Comparison of ENCODE assay signal across 28 mouse cellular contexts in the genomic region with DNA sequence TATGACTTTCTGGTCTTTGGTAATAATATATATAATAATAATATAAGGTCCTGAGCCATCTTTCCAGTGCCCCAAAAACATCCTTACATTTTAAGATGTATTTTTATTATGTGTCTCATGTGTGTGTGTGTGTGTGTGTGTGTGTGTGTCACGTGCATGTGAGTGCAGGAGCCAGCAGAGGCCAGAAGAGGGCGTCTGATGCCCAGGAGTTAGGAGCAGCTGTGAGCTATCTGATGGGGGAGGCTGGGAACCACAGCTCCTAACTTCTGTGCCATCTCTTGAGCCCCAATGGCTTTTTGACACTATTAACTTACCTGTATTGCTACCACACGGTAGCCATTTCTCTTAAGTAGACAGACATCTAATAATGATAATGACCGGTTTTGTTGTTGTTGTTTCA. TPM values are rescaled to one million over a fixed set of nuclear protein-coding genes. Genes with fewer than 3 reads are reported as not detected.
DNase-seq lines count a peak whose midpoint lies in the region; ATAC-seq and TF ChIP-seq lines count a peak whose summit lies in the region.
"Had no signal": no experiment of that assay in that cellular context is flagged by ENCODE, and none has a peak within 500 bp of the region (broad histone marks: within the 10 kb centered on the region; RNA-seq: fewer than 3 reads in every experiment).

No protein-coding gene starts in this region.

- peaks cover 11 to 12% of the 10 kb centered on the region in 2 experiments for H3K4me1 ChIP-seq in liver, embryonic 14.5 days (replicated peaks; ENCODE audit: control insufficient read depth in 2 of 2, insufficient read depth in 2 of 2, low read length in 1 of 2)
- H3K4me1 ChIP-seq in liver, embryonic 11.5 days (replicated peaks; ENCODE audit: control insufficient read depth, insufficient read depth, low read length), result peaks cover 7% of the 10 kb centered on the region
- peaks cover 14% of the 10 kb centered on the region for H3K4me1 ChIP-seq in E14TG2a.4 (replicated peaks; ENCODE audit: low read depth, low read length)
- H3K4me1 ChIP-seq in MEL (ENCODE audit: control insufficient read depth in 1 of 2, insufficient read depth in 2 of 2, low read length in 2 of 2), result peaks cover 7 to 9% of the 10 kb centered on the region in 2 experiments
- H3K4me1 ChIP-seq in small intestine, adult 2 months (ENCODE audit: control insufficient read depth, insufficient read depth, insufficient read length, low read length), result peaks cover 6% of the 10 kb centered on the region; the same call in 1 of the 2 replicates
- H3K4me1 ChIP-seq: hindbrain, embryonic 12.5 days had no signal

- no peak overlapping the region for H3K27ac ChIP-seq in liver, embryonic 14.5 days
- H3K27ac ChIP-seq in liver, embryonic 11.5 days (ENCODE audit: low read depth, low read length), result no peak overlapping the region
- no peak overlapping the region for H3K27ac ChIP-seq in MEL (ENCODE audit: control insufficient read depth, low read depth, low read length)
- no peak overlapping the region for H3K27ac ChIP-seq in small intestine, adult 2 months (ENCODE audit: insufficient read depth, low read depth, low read length)
- H3K27ac ChIP-seq: embryonic facial prominence, embryonic 10.5 days; forebrain, embryonic 13.5 days; gastrocnemius, adult 2 months; heart, embryonic 13.5 days; hindbrain, embryonic 12.5 days had no signal

- H3K9me3 ChIP-seq in liver, embryonic 14.5 days (ENCODE audit: control insufficient read depth, low read length), result no peaks in the 10 kb centered on the region
- no peaks in the 10 kb centered on the region for H3K9me3 ChIP-seq in liver, embryonic 11.5 days (ENCODE audit: control insufficient read depth, low read length)
- H3K9me3 ChIP-seq in E14TG2a.4 (ENCODE audit: low read length) (peaks cover 3% of the 10 kb centered on the region; the same call in 1 of the 2 replicates), MEL (replicated peaks; ENCODE audit: insufficient read depth, low read length) (no peaks in the 10 kb centered on the region)
- H3K9me3 ChIP-seq: embryonic facial prominence, embryonic 10.5 days; forebrain, embryonic 13.5 days; heart, embryonic 13.5 days; hindbrain, embryonic 12.5 days had no signal

- peaks cover 16% of the 10 kb centered on the region for H3K27me3 ChIP-seq in liver, embryonic 14.5 days (ENCODE audit: control insufficient read depth, insufficient read depth, low read length)
- H3K27me3 ChIP-seq in liver, embryonic 11.5 days (replicated peaks; ENCODE audit: control insufficient read depth, insufficient read depth, low read length), result peaks cover 10% of the 10 kb centered on the region
- H3K27me3 ChIP-seq in E14TG2a.4 (ENCODE audit: insufficient read depth, low read length) (peaks cover 22% of the 10 kb centered on the region), MEL (ENCODE audit: control insufficient read depth in 1 of 2, insufficient read depth in 2 of 2, low read length in 2 of 2) (peaks cover 3 to 16% of the 10 kb centered on the region in 2 experiments)
- H3K27me3 ChIP-seq in small intestine, adult 2 months (ENCODE audit: control insufficient read depth, insufficient read depth, low read length), result 0 out of 2 replicates have a peak, but pooled peaks cover 7% of the 10 kb centered on the region

- TF ChIP-seq POLR2A in MEL (IDR thresholded peaks at IDR 0.05; ENCODE audit: control insufficient read depth in 1 of 2, insufficient read depth in 1 of 2, low read depth in 1 of 2, low read length in 2 of 2, poor library complexity in 1 of 2), result no peak
- no peak for TF ChIP-seq POLR2A in small intestine, adult 2 months (IDR thresholded peaks at IDR 0.05; ENCODE audit: low read depth, low read length)

- TF ChIP-seq RAD21 in MEL (IDR thresholded peaks at IDR 0.05; ENCODE audit: low read depth, low read length), result no peak; the same call in 1 of the 2 replicates

- no peak for ATAC-seq in liver, embryonic 14.5 days (ENCODE audit: insufficient read depth)
- no peak for ATAC-seq in liver, embryonic 11.5 days (replicated peaks; ENCODE audit: low FRiP score)
- ATAC-seq: activated CD4-positive, CD25-positive, alpha-beta regulatory T cell, adult 4 months; forebrain, embryonic 13.5 days; forebrain, postnatal 0 days; hindbrain, embryonic 16.5 days; inflammation-experienced regulatory T-cells, adult 6 months had no signal

- DNase-seq in liver, embryonic 14.5 days (ENCODE audit: low read depth in 3 of 3, low spot score in 3 of 3), result no peak
- no peak for DNase-seq in liver, embryonic 11.5 days (ENCODE audit: low spot score)
- no peak for DNase-seq in MEL (ENCODE audit: low read depth, low spot score)
- no peak for DNase-seq in kidney, postnatal 14 days
- DNase-seq in adrenal gland, adult 18-20 months (ENCODE audit: low spot score in 2 of 2), result no peak
- no peak for DNase-seq in right cerebral cortex, postnatal 36 days (ENCODE audit: low spot score in 2 of 2)
- DNase-seq: adrenal gland, adult 2 months; adrenal gland, postnatal 25 days; cerebellum, adult 18-20 months; cerebellum, adult 9-11 months; forebrain, postnatal 0 days; gastrocnemius, adult 2 months; gastrocnemius, postnatal 36 days; heart, adult 18-20 months; heart, postnatal 36 days; kidney, adult 18-20 months had no signal

- no peak overlapping the region for H3K4me2 ChIP-seq in liver, embryonic 14.5 days (ENCODE audit: low read depth)
- H3K4me2 ChIP-seq in liver, embryonic 11.5 days, result no peak overlapping the region
- H3K4me2 ChIP-seq: forebrain, embryonic 13.5 days; heart, embryonic 13.5 days; hindbrain, embryonic 12.5 days had no signal

- 80% methylated on average over 4 of the region's 4 CpGs for WGBS in liver, embryonic 14.5 days (ENCODE audit: insufficient replicate concordance)
- 89% methylated on average over 4 of the region's 4 CpGs for WGBS in liver, embryonic 11.5 days
- 95% methylated on average over 4 of the region's 4 CpGs for WGBS in small intestine, adult 2 months

- peak; percentile 40 for TF ChIP-seq CTCF in liver, embryonic 14.5 days (IDR thresholded peaks at IDR 0.05; ENCODE audit: low read depth)
- TF ChIP-seq CTCF in E14TG2a.4 (conservative IDR thresholded peaks at IDR 0.05; ENCODE audit: low read length) (peak; percentile 26; the same call in 1 of the 2 replicates), MEL (IDR thresholded peaks at IDR 0.05 in 2 of 3, conservative IDR thresholded peaks at IDR 0.05 in 1 of 3; ENCODE audit: control insufficient read depth in 1 of 3, insufficient read depth in 1 of 3, low read depth in 2 of 3, low read length in 3 of 3, poor library complexity in 1 of 3, severe bottlenecking in 1 of 3) (peak in 2 of 3 experiments; percentile 28 to 46; a peak in 2 of 6 replicates)
- 0 out of 2 replicates have a peak, but pooled peaks have one; percentile 7 for TF ChIP-seq CTCF in small intestine, adult 2 months (IDR thresholded peaks at IDR 0.05; ENCODE audit: extremely low read depth, insufficient read length, insufficient replicate concordance, low read depth, low read length)

- H3K9ac ChIP-seq in liver, embryonic 14.5 days (replicated peaks), result no peak overlapping the region
- H3K9ac ChIP-seq in liver, embryonic 11.5 days (ENCODE audit: low read depth, low read length), result no peak overlapping the region
- no peak overlapping the region for H3K9ac ChIP-seq in MEL (ENCODE audit: control insufficient read depth, low read depth, low read length, poor library complexity, severe bottlenecking)
- H3K9ac ChIP-seq: forebrain, embryonic 13.5 days; forebrain, postnatal 0 days; heart, embryonic 13.5 days; hindbrain, embryonic 12.5 days had no signal

- H3K36me3 ChIP-seq in liver, embryonic 14.5 days (replicated peaks; ENCODE audit: control insufficient read depth, insufficient read depth, low read depth), result no peaks in the 10 kb centered on the region
- H3K36me3 ChIP-seq in liver, embryonic 11.5 days (ENCODE audit: control insufficient read depth, insufficient read depth, low read length), result no peaks in the 10 kb centered on the region
- no peaks in the 10 kb centered on the region for H3K36me3 ChIP-seq in E14TG2a.4 (ENCODE audit: insufficient read depth, low read length)
- peaks cover 0 to 16% of the 10 kb centered on the region in 2 experiments; a peak in 2 of 4 replicates for H3K36me3 ChIP-seq in MEL (ENCODE audit: control insufficient read depth in 1 of 2, insufficient read depth in 2 of 2, low read length in 2 of 2)
- no peaks in the 10 kb centered on the region for H3K36me3 ChIP-seq in small intestine, adult 2 months (ENCODE audit: control insufficient read depth, insufficient read depth, low read length)
- H3K36me3 ChIP-seq: embryonic facial prominence, embryonic 10.5 days; heart, embryonic 13.5 days; hindbrain, embryonic 12.5 days had no signal

- no peaks in the 10 kb centered on the region; the same call in 1 of the 2 replicates for H3K79me2 ChIP-seq in MEL (ENCODE audit: control insufficient read depth, insufficient read depth, low read length, poor library complexity)

- TF ChIP-seq EP300 in liver, embryonic 14.5 days (IDR thresholded peaks at IDR 0.05; ENCODE audit: low read depth), result no peak
- no peak for TF ChIP-seq EP300 in MEL (IDR thresholded peaks at IDR 0.05; ENCODE audit: low read depth in 1 of 2, low read length in 2 of 2)

- no peak overlapping the region for H3K4me3 ChIP-seq in liver, embryonic 14.5 days (ENCODE audit: insufficient read depth in 1 of 2, low read depth in 2 of 2, low read length in 2 of 2)
- no peak overlapping the region for H3K4me3 ChIP-seq in liver, embryonic 11.5 days (ENCODE audit: low read depth, low read length)
- H3K4me3 ChIP-seq in E14TG2a.4 (replicated peaks; ENCODE audit: low read length) (no peak overlapping the region), MEL (ENCODE audit: control insufficient read depth in 1 of 2, insufficient read depth in 1 of 2, low read depth in 2 of 2, low read length in 2 of 2) (no peak overlapping the region)
- no peak overlapping the region for H3K4me3 ChIP-seq in small intestine, adult 2 months (ENCODE audit: low read depth, low read length)
- H3K4me3 ChIP-seq: embryonic facial prominence, embryonic 10.5 days; forebrain, embryonic 13.5 days; gastrocnemius, adult 2 months; heart, embryonic 13.5 days; hindbrain, embryonic 12.5 days had no signal

RNA-seq across cellular contexts. Expression of a gene that starts 3.1 kb away (rescaled TPM):
- 0.30 and 0.44 TPM in 2 replicates for polyA plus RNA-seq in liver, embryonic 14.5 days (2012; rRNA removed)
- polyA plus RNA-seq in liver, embryonic 14.5 days (2014; fragmentation: Nextera tagmentation; extraction: Ambion mirVana), result 0.76 and 0.83 TPM in 2 replicates
- 0.40 and 0.42 TPM in 2 replicates for polyA plus RNA-seq in liver, embryonic 11.5 days (2014; fragmentation: Nextera tagmentation; extraction: Ambion mirVana)
- 0.12 and 0.42 TPM in 2 replicates for total RNA-seq in MEL (2012; rRNA removed)
- under 1 TPM in 1 of 2 experiments, not detected in 1; 0.58 TPM for polyA plus RNA-seq in MEL (2012; ENCODE audit: insufficient read depth in 1 of 2, insufficient read length in 2 of 2, low read depth in 1 of 2, low replicate concordance in 2 of 2, missing spikeins in 1 of 2)
- not detected in 2 replicates for polyA plus RNA-seq in small intestine, adult 2 months (2012; rRNA removed)
- total RNA-seq in adrenal gland, adult 18-20 months (2021), result under 1 TPM; 0.22 to 0.43 TPM
- total RNA-seq: forebrain, postnatal 0 days; gastrocnemius, adult 2 months; gastrocnemius, postnatal 36 days; heart, adult 18-20 months; heart, postnatal 36 days had no signal
- polyA plus RNA-seq: C2C12; embryonic facial prominence, embryonic 14.5 days; forebrain, embryonic 13.5 days; forebrain, postnatal 0 days had no signal

RNA-seq across cellular contexts. Expression of a gene that starts 8.1 kb away (rescaled TPM):
- polyA plus RNA-seq in liver, embryonic 14.5 days (2012; rRNA removed), result 0.15 and 0.27 TPM in 2 replicates
- 0.05 and 0.10 TPM in 2 replicates for polyA plus RNA-seq in liver, embryonic 14.5 days (2014; fragmentation: Nextera tagmentation; extraction: Ambion mirVana)
- polyA plus RNA-seq in liver, embryonic 11.5 days (2014; fragmentation: Nextera tagmentation; extraction: Ambion mirVana), result 0.04 and 0.32 TPM in 2 replicates
- 0.12 TPM in 1 of 2 replicates, not detected in the other for total RNA-seq in MEL (2012; rRNA removed)
- not detected for polyA plus RNA-seq in MEL (2012; ENCODE audit: insufficient read depth in 1 of 2, insufficient read length in 2 of 2, low read depth in 1 of 2, low replicate concordance in 2 of 2, missing spikeins in 1 of 2)
- polyA plus RNA-seq in small intestine, adult 2 months (2012; rRNA removed), result 6.6 and 9.7 TPM in 2 replicates
- total RNA-seq in adrenal gland, adult 18-20 months (2021), result under 1 TPM; 0.46 to 0.86 TPM
- polyA plus RNA-seq: C2C12; forebrain, embryonic 13.5 days; hindbrain, embryonic 12.5 days had no signal

RNA-seq across cellular contexts. Expression of a gene that starts 33.2 kb away (rescaled TPM):
- polyA plus RNA-seq in liver, embryonic 14.5 days (2012; rRNA removed), result 23.4 and 27.4 TPM in 2 replicates
- 6.4 and 6.8 TPM in 2 replicates for polyA plus RNA-seq in liver, embryonic 14.5 days (2014; fragmentation: Nextera tagmentation; extraction: Ambion mirVana)
- polyA plus RNA-seq in liver, embryonic 11.5 days (2014; fragmentation: Nextera tagmentation; extraction: Ambion mirVana), result 10.9 and 11.7 TPM in 2 replicates
- 60.3 and 93.7 TPM in 2 replicates for total RNA-seq in MEL (2012; rRNA removed)
- polyA plus RNA-seq in MEL (2012; ENCODE audit: insufficient read depth in 1 of 2, insufficient read length in 2 of 2, low read depth in 1 of 2, low replicate concordance in 2 of 2, missing spikeins in 1 of 2), result 10 to 100 TPM in 1 of 2 experiments, not detected in 1; 52.7 TPM
- polyA plus RNA-seq in small intestine, adult 2 months (2012; rRNA removed), result 46.3 and 105 TPM in 2 replicates
- 100 to 1,000 TPM; 118 to 184 TPM for total RNA-seq in adrenal gland, adult 18-20 months (2021)

RNA-seq across cellular contexts. Expression of a gene that starts 44.1 kb away (rescaled TPM):
- polyA plus RNA-seq in liver, embryonic 14.5 days (2012; rRNA removed), result not detected in 2 replicates
- not detected in 2 replicates for polyA plus RNA-seq in liver, embryonic 14.5 days (2014; fragmentation: Nextera tagmentation; extraction: Ambion mirVana)
- not detected in 2 replicates for polyA plus RNA-seq in liver, embryonic 11.5 days (2014; fragmentation: Nextera tagmentation; extraction: Ambion mirVana)
- total RNA-seq in MEL (2012; rRNA removed), result not detected in 2 replicates
- not detected for polyA plus RNA-seq in MEL (2012; ENCODE audit: insufficient read depth in 1 of 2, insufficient read length in 2 of 2, low read depth in 1 of 2, low replicate concordance in 2 of 2, missing spikeins in 1 of 2)
- polyA plus RNA-seq in small intestine, adult 2 months (2012; rRNA removed), result not detected in 2 replicates
- total RNA-seq in adrenal gland, adult 18-20 months (2021), result not detected
- total RNA-seq: adrenal gland, adult 2 months; adrenal gland, postnatal 25 days; forebrain, postnatal 0 days; gastrocnemius, adult 2 months; gastrocnemius, postnatal 36 days; heart, adult 18-20 months; heart, postnatal 36 days had no signal
- polyA plus RNA-seq: activated CD4-positive, CD25-positive, alpha-beta regulatory T cell, adult 4 months; adrenal gland, adult 2 months; C2C12; embryonic facial prominence, embryonic 10.5 days; embryonic facial prominence, embryonic 14.5 days; forebrain, embryonic 13.5 days; forebrain, postnatal 0 days; heart, embryonic 13.5 days; heart, postnatal 0 days; hindbrain, embryonic 12.5 days; hindbrain, embryonic 16.5 days; inflammation-experienced regulatory T-cells, adult 6 months had no signal
